Mouse (Mus musculus) spleen, adult 18-20 months (tissue): ENCODE results near the gene Gabrd.

Experiments
- DNase-seq, 2 experiments: peaks; one replicate each; pipeline ENCODE4 v3.0.0; 2022; ENCODE audit warnings: mixed read lengths in 2 of 2

Gene Gabrd

GRCm38 (mm10) chr4:155343415-155344298, 54.3 kb downstream of the Gabrd start:
- DNase-seq: no peak

- no peak for DNase-seq
Measured at GRCm38 (mm10) chr4:155336284-155337050, 61.4 kb downstream of the Gabrd start.
